Mouse (Mus musculus): ENCODE results near the gene Vav3. TPM values are rescaled to one million over a fixed set of nuclear protein-coding genes. Genes with fewer than 3 reads are reported as not detected.

Vav3 gene
- polyA plus RNA-seq, 1 experiment from 2014 or later = 8.1 TPM

DNA sequence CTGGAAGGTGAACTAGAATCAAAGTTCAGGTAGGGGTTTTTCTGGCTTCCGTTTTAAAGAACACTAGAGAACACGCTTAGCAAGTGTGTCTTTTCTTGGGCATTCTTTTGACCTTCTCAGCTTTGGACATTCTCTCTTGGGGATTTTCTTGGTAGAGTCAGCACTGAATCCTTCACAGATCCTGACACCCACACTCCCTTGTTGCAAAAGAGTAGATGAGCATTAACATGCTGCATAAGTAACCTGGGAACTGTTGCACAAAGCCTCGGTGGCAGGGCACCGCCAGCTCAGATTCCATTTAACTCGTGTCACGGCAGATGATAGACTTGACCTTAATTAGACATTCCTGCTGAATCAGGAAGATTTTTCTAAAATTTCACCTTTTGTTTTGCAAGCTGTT lies 252.5 kb downstream of the Vav3 start:
- ATAC-seq (no peak), DNase-seq (ENCODE audit: low read depth, low spot score) (no peak)
- POLR2A ChIA-PET = no interaction called here
- in situ Hi-C loops (cut with MboI; ENCODE audit: low pct_unique_long_range_greater_than_20kb) = no loop called here
- CTCF ChIA-PET = no interaction called here
- no peak for TF ChIP-seq CTCF (IDR thresholded peaks at IDR 0.05)
- H3K27me3 ChIP-seq = no peaks in the 10 kb centered on the region

DNA sequence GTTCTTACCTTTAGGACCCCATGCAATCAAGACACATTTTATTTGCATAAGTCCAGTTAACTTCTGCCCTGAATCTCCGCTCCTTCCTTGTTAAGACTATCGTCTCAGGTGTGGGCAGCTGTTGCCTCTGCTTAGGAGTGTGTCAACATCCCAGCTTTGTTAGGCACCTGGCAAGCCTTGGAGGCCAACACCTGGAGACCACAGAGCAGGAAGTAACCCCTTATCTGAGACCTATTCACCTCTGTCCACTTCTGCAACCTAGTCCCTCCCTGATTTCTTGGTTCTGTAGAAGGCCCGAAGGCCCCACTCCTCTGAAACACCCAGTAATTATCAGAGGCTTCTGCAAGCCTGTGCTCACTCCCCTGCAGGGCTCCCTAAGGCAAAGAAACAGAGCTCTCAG lies 255.6 kb downstream of the Vav3 start:
- no peaks in the 10 kb centered on the region for H3K27me3 ChIP-seq
- in situ Hi-C loops (cut with MboI; ENCODE audit: low pct_unique_long_range_greater_than_20kb) = no loop called here
- CTCF ChIA-PET = interaction anchor here (0.5 kb wide), 1 partner anchor 633 kb away, joined by 3 read pairs; no protein-coding TSS in a partner anchor
- POLR2A ChIA-PET = no interaction called here
- TF ChIP-seq CTCF (IDR thresholded peaks at IDR 0.05) = no peak
- DNase-seq (ENCODE audit: low read depth, low spot score) = no peak
- ATAC-seq = no peak

DNA sequence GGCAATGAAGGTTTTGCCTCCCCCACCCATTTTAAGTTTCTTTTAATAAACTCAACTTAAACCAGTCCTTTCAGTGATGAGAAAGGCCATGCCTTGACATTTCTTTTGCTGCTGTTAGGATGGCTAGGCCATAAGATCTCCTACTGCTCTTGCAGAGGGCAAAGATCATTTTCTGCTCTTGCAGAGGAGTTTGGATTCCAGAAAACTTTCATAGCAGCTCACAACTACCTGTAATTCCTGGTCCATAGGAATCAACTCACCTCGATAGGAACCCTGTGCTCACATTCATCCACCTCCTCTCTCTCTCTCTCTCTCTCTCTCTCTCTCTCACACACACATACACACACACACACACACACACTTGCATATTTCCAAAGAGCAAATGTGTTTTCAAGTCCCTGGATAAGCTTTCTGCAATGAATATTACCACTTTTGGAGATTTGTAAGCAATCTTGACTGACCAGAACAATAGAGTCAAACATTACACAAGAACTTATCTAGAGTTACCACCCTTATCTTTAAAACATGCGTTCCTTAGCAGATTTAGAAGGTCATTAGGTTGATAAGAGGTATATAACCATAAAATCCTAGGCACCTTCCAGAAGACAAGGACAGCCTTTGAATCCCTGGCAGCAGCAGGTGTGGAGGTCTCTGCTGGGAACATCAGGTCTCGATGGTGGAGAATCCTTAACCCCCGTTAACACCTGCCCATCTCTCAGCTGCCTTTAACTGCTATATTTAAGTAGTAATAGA lies 260.4 kb downstream of the Vav3 start:
- POLR2A ChIA-PET = no interaction called here
- no peaks in the 10 kb centered on the region for H3K27me3 ChIP-seq
- ATAC-seq (no peak), DNase-seq (ENCODE audit: low read depth, low spot score) (no peak)
- CTCF ChIA-PET = interaction anchor here (1.2 to 2.4 kb wide), 4 partner anchors 10 to 59 kb away, joined by 3 to 15 read pairs (median 6); no protein-coding TSS in a partner anchor
- in situ Hi-C loops (cut with MboI; ENCODE audit: low pct_unique_long_range_greater_than_20kb) = no loop called here
- TF ChIP-seq CTCF (IDR thresholded peaks at IDR 0.05) = no peak

DNA sequence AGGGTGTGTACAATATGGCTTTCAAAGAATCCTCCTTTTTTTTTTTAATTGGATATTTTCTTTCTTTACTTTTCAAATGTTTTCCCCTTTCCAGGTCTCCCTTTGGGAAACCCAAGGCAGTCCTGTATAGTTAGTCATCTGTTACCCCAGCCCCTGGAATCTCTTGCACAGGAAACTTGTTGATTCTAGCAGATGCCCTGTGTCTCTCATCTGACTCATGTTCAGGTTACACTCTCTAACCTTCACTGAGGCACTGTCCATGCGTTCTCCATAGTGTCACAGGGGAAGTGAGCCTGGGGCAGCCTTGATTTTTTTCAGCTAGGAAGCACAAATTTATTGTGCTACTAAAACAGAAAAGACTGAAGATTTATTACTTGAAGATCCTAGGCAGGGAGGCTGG lies 262.3 kb downstream of the Vav3 start:
- no peaks in the 10 kb centered on the region for H3K27me3 ChIP-seq
- TF ChIP-seq CTCF (IDR thresholded peaks at IDR 0.05) = no peak
- ChIA-PET POLR2A (no interaction called here), CTCF (interaction anchor here (1.3 to 2.3 kb wide), 2 partner anchors 18 to 63 kb away, joined by 3 to 8 read pairs; no protein-coding TSS in a partner anchor)
- ATAC-seq (peak; percentile 97), DNase-seq (ENCODE audit: low read depth, low spot score) (peak; percentile 42)
- in situ Hi-C loops (cut with MboI; ENCODE audit: low pct_unique_long_range_greater_than_20kb) = no loop called here

DNA sequence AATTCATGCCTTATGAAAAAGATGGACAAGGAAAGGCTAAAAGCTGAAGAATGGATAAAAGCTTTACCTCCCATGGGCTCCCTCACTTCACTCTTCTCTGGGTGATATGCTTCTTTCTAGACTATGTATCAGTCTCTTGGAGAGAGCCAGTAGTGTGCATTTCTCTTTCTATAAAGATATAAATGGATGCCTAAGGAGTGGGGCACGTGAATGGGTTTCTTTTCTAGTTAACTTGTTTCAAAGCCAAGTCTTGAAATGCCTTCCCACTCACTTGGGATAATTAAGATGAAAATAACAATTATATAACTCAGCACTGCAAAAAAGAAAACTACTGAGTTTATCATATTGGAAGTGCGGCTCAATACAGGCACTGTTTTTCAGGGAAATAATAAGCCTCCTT lies 265.7 kb downstream of the Vav3 start:
- no peak for DNase-seq (ENCODE audit: low read depth, low spot score)
- ChIA-PET POLR2A (no interaction called here), CTCF (interaction anchor here (2.3 kb wide), 1 partner anchor 16 kb away, joined by 5 read pairs; no protein-coding TSS in a partner anchor)
- H3K27me3 ChIP-seq = no peaks in the 10 kb centered on the region
- no peak for TF ChIP-seq CTCF (IDR thresholded peaks at IDR 0.05)
- ATAC-seq = no peak
- in situ Hi-C loops (cut with MboI; ENCODE audit: low pct_unique_long_range_greater_than_20kb) = no loop called here

DNA sequence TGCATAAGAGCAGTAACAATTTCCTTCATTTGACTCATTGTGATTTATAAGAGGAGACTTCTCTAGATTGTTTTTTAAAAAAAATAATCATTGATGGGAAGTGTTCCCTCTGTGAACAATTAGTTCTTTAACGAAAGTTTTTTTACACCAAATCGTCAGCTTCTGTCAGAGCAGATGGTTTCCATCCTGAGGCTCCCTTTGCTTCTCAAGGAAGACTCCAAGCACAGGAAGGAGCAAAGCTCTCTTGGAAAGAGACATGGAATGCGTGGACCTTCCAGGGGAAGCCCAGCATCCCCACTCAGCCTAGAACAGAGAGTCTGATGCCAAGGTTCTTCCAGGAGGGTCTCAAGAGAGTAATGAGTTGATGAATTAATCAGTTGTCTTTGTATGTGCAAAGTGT lies 281.3 kb downstream of the Vav3 start:
- H3K27me3 ChIP-seq = no peaks in the 10 kb centered on the region
- peak; percentile 29 for ATAC-seq
- CTCF ChIA-PET = interaction anchor here (0.8 to 3.2 kb wide), 10 partner anchors 9 to 93 kb away, joined by 3 to 10 read pairs (median 4); no protein-coding TSS in a partner anchor
- in situ Hi-C loops (cut with MboI; ENCODE audit: low pct_unique_long_range_greater_than_20kb) = loop anchor here (5.0 kb wide), 1 partner anchor 84 kb away; no protein-coding TSS in a partner anchor
- no peak for TF ChIP-seq CTCF (IDR thresholded peaks at IDR 0.05)
- no peak for DNase-seq (ENCODE audit: low read depth, low spot score)
- POLR2A ChIA-PET = interaction anchor here (0.6 kb wide), 1 partner anchor 247 kb away, joined by 5 read pairs; no protein-coding TSS in a partner anchor

DNA sequence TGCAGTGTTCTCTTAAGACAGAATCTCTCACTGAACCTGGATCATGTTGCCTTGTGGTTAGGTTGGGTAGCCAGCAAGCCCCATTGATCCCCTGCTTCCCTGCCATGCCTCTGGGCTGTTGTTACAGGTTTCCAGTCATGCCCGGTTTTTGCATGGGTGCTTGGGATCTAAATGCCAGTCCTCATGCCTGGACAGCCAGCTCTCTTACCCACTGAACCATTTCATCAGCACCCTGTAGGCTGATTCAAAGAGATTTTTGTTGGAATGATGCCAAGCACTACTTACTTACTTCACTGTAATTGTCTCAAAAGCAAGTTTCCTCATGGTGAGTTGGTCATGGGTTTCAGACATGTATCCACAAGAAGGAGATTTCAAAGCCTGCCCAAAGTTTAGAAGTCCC lies 281.9 kb downstream of the Vav3 start:
- ATAC-seq (peak; percentile 98), DNase-seq (ENCODE audit: low read depth, low spot score) (peak; percentile 99)
- ChIA-PET CTCF (interaction anchor here (0.8 to 3.2 kb wide), 6 partner anchors 23 to 93 kb away, joined by 3 to 10 read pairs (median 4); no protein-coding TSS in a partner anchor), POLR2A (no interaction called here)
- no peak for TF ChIP-seq CTCF (IDR thresholded peaks at IDR 0.05)
- no peaks in the 10 kb centered on the region for H3K27me3 ChIP-seq
- in situ Hi-C loops (cut with MboI; ENCODE audit: low pct_unique_long_range_greater_than_20kb) = loop anchor here (5.0 kb wide), 1 partner anchor 85 kb away; no protein-coding TSS in a partner anchor

- POLR2A ChIA-PET = no interaction called here
- CTCF ChIA-PET = interaction anchor here (0.8 to 3.2 kb wide), 4 partner anchors 23 to 129 kb away, joined by 3 to 10 read pairs (median 6); no protein-coding TSS in a partner anchor
- DNase-seq (ENCODE audit: low read depth, low spot score) = no peak
- no peak for TF ChIP-seq CTCF (IDR thresholded peaks at IDR 0.05)
- peak; percentile 5 for ATAC-seq
- in situ Hi-C loops (cut with MboI; ENCODE audit: low pct_unique_long_range_greater_than_20kb) = loop anchor here (5.0 kb wide), 1 partner anchor 86 kb away; no protein-coding TSS in a partner anchor
- no peaks in the 10 kb centered on the region for H3K27me3 ChIP-seq
Observed at GRCm38 (mm10) chr3:109622816-109623215, 282.4 kb downstream of the Vav3 start.

GRCm38 (mm10) chr3:109623770-109624169 lies 283.3 kb downstream of the Vav3 start:
- H3K27me3 ChIP-seq = no peaks in the 10 kb centered on the region
- POLR2A ChIA-PET = no interaction called here
- CTCF ChIA-PET = interaction anchor here (1.0 to 2.7 kb wide), 2 partner anchors 84 to 128 kb away, joined by 3 to 7 read pairs; no protein-coding TSS in a partner anchor
- ATAC-seq = no peak
- in situ Hi-C loops (cut with MboI; ENCODE audit: low pct_unique_long_range_greater_than_20kb) = loop anchor here (5.0 kb wide), 1 partner anchor 86 kb away; no protein-coding TSS in a partner anchor
- DNase-seq (ENCODE audit: low read depth, low spot score) = no peak
- TF ChIP-seq CTCF (IDR thresholded peaks at IDR 0.05) = no peak

DNA sequence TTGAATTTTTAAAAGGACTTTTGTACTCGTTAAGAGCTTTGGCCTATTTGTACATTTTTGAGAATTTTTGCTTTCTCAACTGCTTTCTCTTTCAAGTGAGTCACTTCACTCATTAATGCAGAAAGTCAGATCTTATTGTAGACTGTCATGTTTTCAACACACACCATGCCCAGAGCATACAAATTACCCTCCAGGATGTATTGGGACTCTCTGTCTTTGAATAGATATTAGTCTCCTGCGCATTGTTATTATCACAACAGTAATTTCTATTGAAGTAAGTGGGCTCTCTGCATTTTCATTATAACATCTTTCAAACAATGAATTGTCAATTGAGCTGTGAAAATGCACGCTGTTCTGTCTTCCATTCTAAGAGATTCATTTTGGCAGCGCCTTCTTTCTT lies 295.6 kb downstream of the Vav3 start:
- in situ Hi-C loops (cut with MboI; ENCODE audit: low pct_unique_long_range_greater_than_20kb) = no loop called here
- ATAC-seq = no peak
- CTCF ChIA-PET = interaction anchor here (0.9 to 2.0 kb wide), 3 partner anchors 9 to 42 kb away, joined by 3 to 7 read pairs (median 4); no protein-coding TSS in a partner anchor

GRCm38 (mm10) chr3:109639386-109639785 lies 298.9 kb downstream of the Vav3 start:
- ATAC-seq = no peak
- ChIA-PET CTCF (interaction anchor here (0.7 to 1.3 kb wide), 3 partner anchors 12 to 26 kb away, joined by 3 to 4 read pairs (median 3); no protein-coding TSS in a partner anchor), POLR2A (interaction anchor here (0.6 to 1.1 kb wide), 2 partner anchors 102 to 302 kb away, joined by 3 read pairs; no protein-coding TSS in a partner anchor)
- H3K27me3 ChIP-seq = no peaks in the 10 kb centered on the region
- TF ChIP-seq CTCF (IDR thresholded peaks at IDR 0.05) = no peak
- peak; percentile 17 for DNase-seq (ENCODE audit: low read depth, low spot score)
- in situ Hi-C loops (cut with MboI; ENCODE audit: low pct_unique_long_range_greater_than_20kb) = no loop called here

More for the DNA sequence above, 295.6 kb downstream of the Vav3 start:
- POLR2A ChIA-PET = no interaction called here
- DNase-seq (ENCODE audit: low read depth, low spot score) = no peak
- TF ChIP-seq CTCF (IDR thresholded peaks at IDR 0.05) = no peak
- H3K27me3 ChIP-seq = no peaks in the 10 kb centered on the region
